Mouse (Mus musculus): Measurements from ENCODE around the gene Gm11634.

DNA sequence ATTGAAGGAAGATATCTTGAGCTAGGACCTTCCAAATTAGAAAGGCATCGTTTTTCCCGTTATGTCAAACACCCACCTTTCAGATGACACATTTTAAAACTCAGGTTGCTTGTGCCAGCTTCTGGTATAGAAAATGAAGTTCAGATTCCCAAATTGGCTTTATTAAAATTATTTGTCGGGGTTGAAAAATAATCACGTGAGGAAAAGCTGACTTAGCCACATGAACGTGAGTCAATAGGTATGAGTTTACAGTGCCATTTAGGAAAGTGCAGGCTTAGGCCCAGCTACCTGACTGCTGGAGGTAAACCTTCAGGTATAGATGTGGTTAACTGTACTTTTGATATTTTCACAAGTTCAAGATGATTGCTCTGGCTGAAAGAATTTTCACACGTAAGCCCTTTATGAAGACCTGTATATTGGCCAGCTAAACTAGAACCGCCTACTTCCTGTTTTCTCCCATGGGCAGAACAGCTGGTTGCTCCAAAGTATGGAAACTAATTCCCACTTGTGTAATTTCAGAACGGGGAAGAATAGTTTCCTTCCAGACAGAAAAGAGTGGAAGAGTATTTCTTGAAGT is 45.6 kb downstream of the Gm11634 start:
- TF ChIP-seq POLR2A (IDR thresholded peaks at IDR 0.05; ENCODE audit: low read depth, low read length), result no peak
- TF ChIP-seq CTCF (IDR thresholded peaks at IDR 0.05; ENCODE audit: extremely low read depth, insufficient read depth, insufficient read length, insufficient replicate concordance), result no peak

Data from spleen, adult 2 months (tissue).